Mouse (Mus musculus) olfactory bulb, adult 2 months (tissue): ENCODE data around the gene Smg6. TPM values are rescaled to one million over a fixed set of nuclear protein-coding genes. Genes with fewer than 3 reads are reported as not detected.

Experiments
- H3K27ac ChIP-seq: fragments of 200-500 bp; 2 replicates; pipeline ENCODE4 v1.5.1; 2012; ENCODE audit warnings: low read depth, low read length; ENCODE audit not compliant: insufficient read depth
- H3K4me1 ChIP-seq: fragments of 200-500 bp; 2 replicates; pipeline ENCODE4 v1.6.1; 2012; ENCODE audit warnings: low read length; ENCODE audit not compliant: control insufficient read depth, insufficient read depth
- H3K4me3 ChIP-seq: fragments of 200-500 bp; 2 replicates; pipeline ENCODE4 v1.5.1; 2012; ENCODE audit warnings: mild to moderate bottlenecking, low read depth, low read length, moderate library complexity; ENCODE audit not compliant: insufficient read depth
- CTCF ChIP-seq: fragments of 200-500 bp; IDR thresholded peaks from 2 replicates; pipeline ENCODE4 v1.5.1; 2012; ENCODE audit warnings: low read depth, mild to moderate bottlenecking, low read length, moderate library complexity; ENCODE audit not compliant: insufficient read depth
- POLR2A ChIP-seq: fragments of 200-500 bp; IDR thresholded peaks from 2 replicates; pipeline ENCODE4 v1.6.1; 2012; ENCODE audit warnings: mild to moderate bottlenecking, low read depth, low read length, moderate library complexity; ENCODE audit not compliant: insufficient read depth
- WGBS: fragments of 180-500 bp; shearing (Covaris S2); methylation state at CpG from one replicate; pipeline ENCODE4 v1.1.7; 2018; 5-methylcytosine and 5-hydroxymethylcytosine counted together
- polyA plus RNA-seq: library from polyadenylated mRNA; stranded (reverse); fragments of >200 nt; gene quantifications from 2 replicates; pipeline ENCODE4 v1.2.4, GENCODE M21; 2012; ENCODE audit warnings: low replicate concordance; ENCODE audit not compliant: missing spikeins, insufficient read depth, insufficient read length

Smg6 gene
- polyA plus RNA-seq, 1 experiment = 86.4 TPM

DNA sequence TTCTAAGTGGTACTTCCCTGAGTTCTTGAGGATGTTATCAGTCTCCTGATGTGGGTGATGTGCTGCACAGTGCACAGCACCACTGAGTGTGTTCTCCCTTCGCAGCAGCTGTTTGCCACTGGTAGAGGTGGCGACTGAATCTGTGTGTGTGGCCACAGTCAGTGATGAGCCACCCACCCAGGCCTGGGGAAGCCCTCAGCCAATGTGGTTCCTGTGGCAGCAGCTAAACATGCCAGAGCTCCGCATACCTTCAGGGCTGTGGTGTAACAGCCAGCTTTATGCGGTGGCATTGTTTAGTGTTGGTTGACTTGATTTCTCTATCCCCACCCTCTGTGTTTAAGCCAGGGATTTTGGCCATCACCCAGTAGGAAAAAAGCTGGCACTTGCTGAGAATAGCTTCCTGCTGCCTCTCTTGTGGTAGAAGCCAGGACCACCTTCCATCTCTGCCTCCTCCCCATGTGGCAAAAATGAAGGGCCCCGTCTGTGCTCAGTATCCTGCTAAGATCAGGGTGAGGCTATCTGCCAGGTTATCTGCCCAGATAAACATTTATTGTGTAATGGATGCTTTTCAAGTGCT is 177.2 kb downstream of the Smg6 start:
- TF ChIP-seq POLR2A = no peak
- TF ChIP-seq CTCF = no peak
- H3K27ac ChIP-seq = no peak overlapping the region; the same call in 1 of the 2 replicates
- no peak overlapping the region for H3K4me3 ChIP-seq
- peaks cover 3% of the 10 kb centered on the region for H3K4me1 ChIP-seq
- WGBS = 36% methylated on average over 5 of the region's 5 CpGs

DNA sequence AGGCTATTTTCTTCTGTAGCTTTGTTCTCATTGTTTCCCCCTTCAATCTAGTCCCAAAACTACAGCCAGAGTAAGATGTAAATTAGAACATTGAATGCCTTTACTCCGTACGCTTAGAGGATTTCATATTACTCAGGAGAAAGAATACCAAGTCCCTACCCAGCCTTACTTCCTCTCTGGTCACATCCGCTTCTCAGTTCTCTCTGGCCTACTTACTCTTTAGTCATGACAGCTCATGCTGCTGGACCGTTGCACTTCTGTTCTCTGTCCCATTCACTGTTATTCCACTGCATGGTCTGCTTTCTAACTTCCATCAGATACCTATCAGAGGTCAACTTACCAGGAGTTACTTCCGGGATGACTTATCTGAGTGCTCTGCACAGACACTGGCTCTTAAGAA is 181.0 kb downstream of the Smg6 start:
- 76% methylated on average over 5 of the region's 5 CpGs for WGBS
- Histone ChIP-seq H3K4me1 (peaks cover 3% of the 10 kb centered on the region), H3K27ac (no peak overlapping the region), H3K4me3 (no peak overlapping the region)
- no peak for TF ChIP-seq POLR2A
- TF ChIP-seq CTCF = no peak

DNA sequence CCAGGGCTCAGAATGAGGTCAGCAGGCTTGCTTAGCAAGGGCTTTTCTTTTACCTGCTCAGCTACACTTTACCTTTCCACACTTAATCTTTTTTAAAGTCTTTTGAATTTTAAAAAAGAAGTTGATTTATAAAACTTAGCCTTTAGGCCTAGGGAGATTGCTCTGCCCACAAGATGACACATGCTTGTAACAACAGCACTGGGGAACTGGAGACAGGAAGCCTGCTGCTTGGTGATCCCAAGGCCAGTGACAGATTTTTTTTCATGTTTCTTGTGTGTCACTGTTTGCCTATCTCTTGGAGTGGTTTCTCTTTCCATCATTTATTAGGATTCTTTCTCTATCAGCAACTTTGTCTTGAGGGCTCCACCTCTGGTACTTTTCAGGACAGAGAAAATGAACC is 183.3 kb downstream of the Smg6 start:
- no peak for TF ChIP-seq CTCF
- Histone ChIP-seq H3K4me3 (no peak overlapping the region), H3K27ac (no peak overlapping the region), H3K4me1 (no peaks in the 10 kb centered on the region)

DNA sequence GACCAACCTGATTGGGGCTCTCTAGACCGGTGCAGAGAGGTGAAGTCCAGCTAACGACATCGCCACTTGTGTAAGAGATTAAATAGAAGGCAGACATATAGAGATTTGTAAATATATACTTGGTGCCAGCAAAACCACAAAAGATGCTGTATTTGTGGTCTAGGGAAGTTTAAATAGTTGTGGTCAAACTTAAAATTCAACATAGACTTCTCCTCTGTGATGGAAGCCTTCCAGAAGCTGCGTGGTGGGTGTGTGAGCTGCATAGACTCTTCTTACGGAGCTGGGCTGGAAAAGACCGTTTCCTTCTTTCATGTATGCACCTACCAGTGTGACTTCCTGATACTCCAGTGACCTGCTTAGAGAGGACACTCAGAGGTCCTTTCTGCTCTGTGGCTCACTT is 190.8 kb downstream of the Smg6 start:
- H3K4me3 ChIP-seq = no peak overlapping the region
- WGBS = 83% methylated on average over 6 of the region's 6 CpGs
- TF ChIP-seq CTCF (no peak), POLR2A (no peak)
- no peak overlapping the region for H3K27ac ChIP-seq
- no peaks in the 10 kb centered on the region for H3K4me1 ChIP-seq

DNA sequence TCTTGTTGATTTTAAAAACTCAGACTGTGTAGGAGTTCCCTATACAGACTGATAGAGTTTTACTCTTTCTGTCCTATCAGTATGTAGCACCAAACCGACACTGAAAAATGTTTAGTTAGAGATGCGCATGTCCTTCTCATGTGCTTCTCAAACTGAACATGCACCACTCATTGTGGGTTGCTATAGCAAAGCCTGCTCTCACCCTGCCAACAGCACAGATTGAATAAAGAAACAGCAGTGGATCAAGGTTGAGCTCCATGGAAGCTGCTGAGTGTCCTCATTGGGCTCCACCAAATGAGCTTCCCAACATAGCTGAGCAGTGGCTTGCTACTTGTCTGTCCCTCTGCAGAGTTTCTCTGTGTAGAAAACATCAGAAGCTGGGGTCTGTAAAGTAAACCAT is 192.5 kb downstream of the Smg6 start:
- TF ChIP-seq POLR2A (no peak), CTCF (no peak)
- 93% methylated on average over 2 of the region's 2 CpGs for WGBS

DNA sequence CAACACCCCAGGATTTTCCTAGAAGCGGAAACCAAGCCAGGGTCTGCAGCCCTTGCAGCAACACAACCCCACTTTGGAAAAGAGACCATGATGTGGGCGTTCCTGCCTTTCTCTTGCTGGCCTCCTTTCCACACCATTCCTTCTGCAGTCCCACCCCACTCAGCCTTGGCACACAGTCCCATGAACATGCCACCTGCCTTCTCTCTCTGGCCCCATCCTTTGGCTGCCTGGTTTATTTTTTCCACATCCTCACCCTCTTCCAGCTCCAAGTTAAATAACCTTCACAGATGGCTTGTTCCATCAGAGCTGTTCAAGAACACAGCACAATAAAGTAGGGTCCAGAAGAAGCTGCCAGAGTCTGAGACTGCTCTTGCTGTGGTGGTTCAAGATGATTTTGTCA is 193.7 kb downstream of the Smg6 start:
- TF ChIP-seq CTCF (no peak), POLR2A (no peak)
- 86% methylated on average over 2 of the region's 2 CpGs for WGBS
- H3K4me1 ChIP-seq = no peaks in the 10 kb centered on the region
- H3K4me3 ChIP-seq = no peak overlapping the region
- no peak overlapping the region for H3K27ac ChIP-seq

More for the DNA sequence above, 192.5 kb downstream of the Smg6 start:
- Histone ChIP-seq H3K4me3 (no peak overlapping the region), H3K27ac (no peak overlapping the region), H3K4me1 (no peaks in the 10 kb centered on the region)

DNA sequence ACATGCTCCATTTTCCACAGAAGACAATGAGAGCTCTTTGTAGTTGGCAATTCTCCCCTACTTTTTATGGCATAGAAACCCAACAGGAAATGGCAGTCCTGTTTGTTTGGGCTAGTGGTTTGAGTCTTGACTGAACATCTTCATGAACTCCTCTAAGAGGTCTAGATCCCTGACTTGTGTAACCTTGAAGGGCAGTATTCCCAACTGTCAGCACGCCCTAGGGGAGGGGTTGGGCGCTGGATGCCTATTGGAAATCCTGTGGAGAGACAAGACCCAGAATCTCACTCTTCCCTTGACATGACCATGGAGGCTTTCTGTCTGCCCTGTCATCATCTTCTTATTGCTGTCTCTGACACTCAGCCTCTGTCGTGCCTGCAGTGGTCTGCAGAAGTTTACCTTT is 194.2 kb downstream of the Smg6 start:
- TF ChIP-seq POLR2A = no peak
- no peak for TF ChIP-seq CTCF
- H3K27ac ChIP-seq = no peak overlapping the region
- H3K4me3 ChIP-seq = no peak overlapping the region
- no peaks in the 10 kb centered on the region for H3K4me1 ChIP-seq
- 92% methylated on average over 3 of the region's 3 CpGs for WGBS

DNA sequence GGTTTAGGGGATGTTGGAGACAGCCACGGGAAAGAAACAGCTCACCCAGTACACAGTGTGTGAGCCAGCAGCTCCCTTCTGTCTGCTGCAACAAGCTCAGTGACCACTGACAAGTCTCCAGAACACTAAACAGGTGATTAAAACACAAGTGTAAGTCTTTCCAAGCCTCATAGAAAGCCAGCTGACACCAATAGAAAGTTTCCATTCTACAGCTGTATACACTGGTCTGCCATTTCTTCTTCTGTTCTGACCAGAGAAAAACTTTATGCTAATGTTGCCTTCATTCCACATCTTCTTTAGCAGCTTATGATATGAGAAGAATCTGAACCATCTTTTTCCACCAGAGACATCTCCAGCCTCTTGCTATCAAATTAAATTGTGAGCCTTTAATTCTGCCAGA is 195.7 kb downstream of the Smg6 start:
- Histone ChIP-seq H3K4me3 (no peak overlapping the region), H3K27ac (no peak overlapping the region), H3K4me1 (no peaks in the 10 kb centered on the region)
- WGBS = 79% methylated on average over 1 of the region's 1 CpGs
- TF ChIP-seq POLR2A (no peak), CTCF (no peak)

DNA sequence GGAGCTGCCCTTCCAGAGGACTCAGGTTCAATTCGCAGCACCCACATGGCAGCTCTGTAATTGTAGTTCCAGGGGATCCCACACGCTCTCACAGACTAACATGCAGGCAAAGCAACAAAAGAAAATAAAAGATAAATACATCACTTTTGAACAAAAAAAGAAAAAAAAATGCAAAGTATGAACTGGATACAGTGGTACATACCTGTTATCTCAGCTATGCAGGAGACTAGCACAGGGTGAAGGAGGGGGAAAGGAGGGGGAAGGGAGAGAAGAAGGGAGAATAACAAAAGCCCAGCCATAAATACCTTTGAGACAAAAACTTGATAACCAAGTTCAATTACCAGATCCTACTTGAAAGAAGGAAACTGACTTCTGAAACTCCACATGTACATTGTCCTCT is 198.8 kb downstream of the Smg6 start:
- Histone ChIP-seq H3K4me3 (no peak overlapping the region), H3K4me1 (no peaks in the 10 kb centered on the region), H3K27ac (no peak overlapping the region)
- no peak for TF ChIP-seq CTCF
- TF ChIP-seq POLR2A = no peak
- WGBS = 97% methylated on average over 2 of the region's 2 CpGs

DNA sequence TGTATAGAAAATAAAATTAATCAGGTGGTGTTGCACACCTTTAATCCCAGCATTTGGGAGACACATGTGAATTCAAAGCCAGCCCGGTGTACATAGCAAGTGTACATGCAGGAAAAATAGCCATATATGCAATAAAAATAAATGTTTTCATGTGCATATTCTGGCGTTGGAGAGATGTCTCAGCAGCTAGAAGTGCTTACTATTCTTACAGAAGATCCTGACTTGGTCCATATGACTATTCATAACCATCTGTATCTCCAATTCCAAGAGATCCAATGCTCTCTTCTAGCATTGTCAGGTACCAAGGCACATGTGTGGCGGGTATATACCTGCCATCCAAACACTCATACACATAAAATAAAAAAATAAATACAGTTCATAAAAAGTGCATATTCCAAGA is 200.8 kb downstream of the Smg6 start:
- no peaks in the 10 kb centered on the region for H3K4me1 ChIP-seq
- no peak overlapping the region for H3K27ac ChIP-seq
- TF ChIP-seq CTCF = no peak
- no peak for TF ChIP-seq POLR2A
- 92% methylated on average over 3 of the region's 3 CpGs for WGBS
- no peak overlapping the region for H3K4me3 ChIP-seq
